19 mouse cellular contexts compared by ENCODE assay signal in genomic region chr1:106650427-106650826, GRCm38 (mm10).
"Had no signal": no experiment of that assay in that cellular context is flagged by ENCODE, and none has a peak within 500 bp of the region (broad histone marks: within the 10 kb centered on the region; RNA-seq: fewer than 3 reads in every experiment).

No protein-coding gene starts in this region.

- H3K4me1 ChIP-seq: stomach, embryonic 15.5 days had no signal

- DNase-seq: kidney, adult 9 months; kidney, postnatal 25 days; layer of hippocampus, adult 9-11 months; liver, embryonic 13.5 days; lung, adult 2 months; lung, postnatal 14 days; lung, postnatal 4 days; retina, postnatal 1 day; right cerebral cortex, postnatal 25 days; spleen, adult 18-20 months; thymus, adult 18-20 months; thymus, postnatal 36 days had no signal

- H3K36me3 ChIP-seq: liver, embryonic 13.5 days; midbrain, embryonic 13.5 days; neural tube, embryonic 13.5 days; stomach, embryonic 15.5 days had no signal

- H3K27me3 ChIP-seq: liver, embryonic 13.5 days; midbrain, embryonic 13.5 days; neural tube, embryonic 13.5 days; stomach, embryonic 15.5 days had no signal

- H3K9ac ChIP-seq: liver, embryonic 13.5 days; midbrain, embryonic 13.5 days; neural tube, embryonic 13.5 days; stomach, embryonic 15.5 days had no signal

- ATAC-seq: midbrain, embryonic 13.5 days; midbrain, embryonic 16.5 days had no signal

- H3K9me3 ChIP-seq: liver, embryonic 13.5 days; midbrain, embryonic 13.5 days; neural tube, embryonic 13.5 days; stomach, embryonic 15.5 days had no signal

- H3K4me2 ChIP-seq: liver, embryonic 13.5 days; midbrain, embryonic 13.5 days; neural tube, embryonic 13.5 days; stomach, embryonic 15.5 days had no signal

- H3K4me3 ChIP-seq: layer of hippocampus, adult 2 months; liver, embryonic 13.5 days; midbrain, embryonic 13.5 days; myocyte; neural tube, embryonic 13.5 days; stomach, embryonic 15.5 days had no signal

- H3K27ac ChIP-seq: kidney, postnatal 0 days; layer of hippocampus, adult 2 months; liver, embryonic 13.5 days; midbrain, embryonic 13.5 days; neural tube, embryonic 13.5 days; stomach, embryonic 15.5 days had no signal
